In the genomic region with DNA sequence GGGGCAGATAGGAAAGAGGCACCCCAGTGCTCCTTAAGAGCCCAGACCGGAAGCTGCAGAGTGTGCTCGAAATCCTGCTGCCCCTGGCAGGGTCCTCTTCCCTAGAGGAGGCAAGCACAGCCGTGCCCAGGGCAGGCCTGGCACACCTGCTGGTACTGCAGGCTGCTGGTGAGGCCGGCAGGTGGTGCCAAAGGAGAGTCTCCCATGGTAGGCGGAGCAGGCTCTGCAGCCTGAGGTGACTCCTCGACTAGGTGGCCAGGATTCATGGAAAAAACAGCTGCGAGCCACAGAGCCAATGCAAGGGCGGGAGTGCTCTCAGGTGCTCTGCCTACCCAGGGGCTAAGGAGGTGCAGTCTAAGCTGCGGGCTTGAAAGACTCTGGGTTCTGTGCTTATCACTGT, we compare ENCODE assay signal across 9 mouse cellular contexts. TPM values are rescaled to one million over a fixed set of nuclear protein-coding genes. Genes with fewer than 3 reads are reported as not detected.
A peak's percentile ranks its signal among the peaks of the same experiment; 100 is the strongest.
DNase-seq lines count a peak whose midpoint lies in the region; ATAC-seq and TF ChIP-seq lines count a peak whose summit lies in the region.
"Had no signal": no experiment of that assay in that cellular context is flagged by ENCODE, and none has a peak within 500 bp of the region (broad histone marks: within the 10 kb centered on the region; RNA-seq: fewer than 3 reads in every experiment).

No protein-coding gene starts in this region.

- no peak overlapping the region for H3K27ac ChIP-seq in layer of hippocampus, adult 2 months
- no peak overlapping the region for H3K27ac ChIP-seq in lung, postnatal 0 days (ENCODE audit: low read length)
- H3K27ac ChIP-seq: limb, embryonic 12.5 days had no signal

- H3K27me3 ChIP-seq in Patski, result no peaks in the 10 kb centered on the region
- H3K27me3 ChIP-seq in lung, postnatal 0 days (replicated peaks; ENCODE audit: insufficient read depth, low read length), result no peaks in the 10 kb centered on the region
- H3K27me3 ChIP-seq: limb, embryonic 12.5 days had no signal

- ATAC-seq in Patski, result peak; percentile 57
- peak; percentile 77 for ATAC-seq in lung, postnatal 0 days

- no peak overlapping the region for H3K9ac ChIP-seq in lung, postnatal 0 days (replicated peaks; ENCODE audit: low read depth)
- H3K9ac ChIP-seq: limb, embryonic 12.5 days had no signal

- CTCF ChIA-PET in Patski (lab: Charles Lee), result no interaction called here

- DNase-seq in layer of hippocampus, adult 2 months (ENCODE audit: low spot score in 2 of 2), result peak in 1 of 2 experiments; percentile 33
- no peak for DNase-seq in layer of hippocampus, postnatal 25 days (ENCODE audit: extremely low spot score in 1 of 2, low spot score in 1 of 2)
- DNase-seq in Patski (ENCODE audit: low read depth, low spot score), result no peak
- DNase-seq in cerebellum, postnatal 10 days, result peak; percentile 78 to 79
- DNase-seq in kidney, adult 18-20 months, result peak; percentile 72
- peak; percentile 70 for DNase-seq in lung, postnatal 0 days (ENCODE audit: low spot score)
- peak; percentile 32 for DNase-seq in thymus, postnatal 0 days (ENCODE audit: low spot score)
- DNase-seq in c-Kit-positive CD71-positive TER-119-positive erythroid progenitor cells, embryonic 14.5 days (ENCODE audit: low spot score), result no peak

- H3K4me1 ChIP-seq in lung, postnatal 0 days (ENCODE audit: insufficient read depth, low read depth, low read length), result no peaks in the 10 kb centered on the region

- TF ChIP-seq CTCF in layer of hippocampus, adult 2 months (conservative IDR thresholded peaks at IDR 0.05), result peak; percentile 78
- no peak for TF ChIP-seq CTCF in Patski (IDR thresholded peaks at IDR 0.05)
- TF ChIP-seq CTCF in lung, postnatal 0 days (IDR thresholded peaks at IDR 0.05), result peak; percentile 80

- peaks cover 9% of the 10 kb centered on the region for H3K36me3 ChIP-seq in lung, postnatal 0 days (ENCODE audit: insufficient read depth, low read length)

- POLR2A ChIA-PET in Patski (lab: Charles Lee), result interaction anchor here (0.9 kb wide), 1 partner anchor 14 kb away, joined by 3 read pairs; no protein-coding TSS in a partner anchor

- H3K4me2 ChIP-seq in lung, postnatal 0 days (replicated peaks; ENCODE audit: low read depth, low read length), result no peak overlapping the region
- H3K4me2 ChIP-seq: limb, embryonic 12.5 days had no signal

- H3K4me3 ChIP-seq in layer of hippocampus, adult 2 months, result no peak overlapping the region
- no peak overlapping the region for H3K4me3 ChIP-seq in lung, postnatal 0 days (ENCODE audit: low read depth, low read length)
- H3K4me3 ChIP-seq: limb, embryonic 12.5 days had no signal

- TF ChIP-seq EP300 in lung, postnatal 0 days (IDR thresholded peaks at IDR 0.05), result no peak

- 37% methylated on average over 9 of the region's 9 CpGs for WGBS in lung, postnatal 0 days

- in situ Hi-C loops in Patski (cut with MboI; ENCODE audit: low pct_unique_long_range_greater_than_20kb), result no loop called here

- H3K9me3 ChIP-seq in lung, postnatal 0 days (ENCODE audit: low read length), result no peaks in the 10 kb centered on the region
- H3K9me3 ChIP-seq: limb, embryonic 12.5 days had no signal

RNA-seq across cellular contexts. Expression of a gene that starts 10.4 kb away (rescaled TPM):
- total RNA-seq in layer of hippocampus, adult 2 months (2021), result not detected
- total RNA-seq in layer of hippocampus, postnatal 25 days (2021), result not detected
- 1.3 TPM for polyA plus RNA-seq in Patski (2021)
- 3.0 and 3.3 TPM in 2 replicates for polyA plus RNA-seq in lung, postnatal 0 days (2015; fragmentation: Nextera tagmentation; extraction: Ambion mirVana)
- 1.6 and 1.7 TPM in 2 replicates for polyA plus RNA-seq in thymus, postnatal 0 days (2015; fragmentation: Nextera tagmentation; extraction: Ambion mirVana)

RNA-seq across cellular contexts. Expression of a gene that starts 10.6 kb away (rescaled TPM):
- 100 to 1,000 TPM; 155 to 167 TPM for total RNA-seq in layer of hippocampus, adult 2 months (2021)
- total RNA-seq in layer of hippocampus, postnatal 25 days (2021), result 100 to 1,000 TPM; 157 to 177 TPM
- polyA plus RNA-seq in Patski (2021), result 143 TPM
- polyA plus RNA-seq in lung, postnatal 0 days (2015; fragmentation: Nextera tagmentation; extraction: Ambion mirVana), result 164 and 173 TPM in 2 replicates
- 91.9 and 94.6 TPM in 2 replicates for polyA plus RNA-seq in thymus, postnatal 0 days (2015; fragmentation: Nextera tagmentation; extraction: Ambion mirVana)

RNA-seq across cellular contexts. Expression of a gene that starts 28.1 kb away (rescaled TPM):
- 10 to 100 TPM in 1 of 2 experiments, 1 to 10 TPM in 1; 8.0 to 10.1 TPM for total RNA-seq in layer of hippocampus, adult 2 months (2021)
- 1 to 10 TPM; 7.0 to 7.4 TPM for total RNA-seq in layer of hippocampus, postnatal 25 days (2021)
- 104 TPM for polyA plus RNA-seq in Patski (2021)
- polyA plus RNA-seq in lung, postnatal 0 days (2015; fragmentation: Nextera tagmentation; extraction: Ambion mirVana), result 44.6 and 50.3 TPM in 2 replicates
- 29.8 and 32.5 TPM in 2 replicates for polyA plus RNA-seq in thymus, postnatal 0 days (2015; fragmentation: Nextera tagmentation; extraction: Ambion mirVana)

RNA-seq across cellular contexts. Expression of a gene that starts 30.0 kb away (rescaled TPM):
- total RNA-seq in layer of hippocampus, adult 2 months (2021), result under 1 TPM in 1 of 2 experiments, not detected in 1; 0.90 TPM
- total RNA-seq in layer of hippocampus, postnatal 25 days (2021), result not detected
- polyA plus RNA-seq in Patski (2021), result 0.33 TPM
- polyA plus RNA-seq in lung, postnatal 0 days (2015; fragmentation: Nextera tagmentation; extraction: Ambion mirVana), result 1.00 and 1.1 TPM in 2 replicates
- polyA plus RNA-seq in thymus, postnatal 0 days (2015; fragmentation: Nextera tagmentation; extraction: Ambion mirVana), result 0.60 and 1.2 TPM in 2 replicates

RNA-seq across cellular contexts. Expression of a gene that starts 30.8 kb away (rescaled TPM):
- 10 to 100 TPM; 17.4 to 43.4 TPM for total RNA-seq in layer of hippocampus, adult 2 months (2021)
- total RNA-seq in layer of hippocampus, postnatal 25 days (2021), result 10 to 100 TPM; 20.5 to 27.7 TPM
- 17.5 TPM for polyA plus RNA-seq in Patski (2021)
- polyA plus RNA-seq in lung, postnatal 0 days (2015; fragmentation: Nextera tagmentation; extraction: Ambion mirVana), result 20.7 and 28.3 TPM in 2 replicates
- 51.8 and 100 TPM in 2 replicates for polyA plus RNA-seq in thymus, postnatal 0 days (2015; fragmentation: Nextera tagmentation; extraction: Ambion mirVana)

Comparison
In these comparisons a context has a peak if more than half of its experiments do, and no peak if none do; other contexts are left out.
1. DNase-seq: peak in cerebellum, postnatal 10 days (2 of 2), kidney, adult 18-20 months (single experiment), lung, postnatal 0 days (single experiment) and thymus, postnatal 0 days (single experiment); none in layer of hippocampus, postnatal 25 days (0 of 2), Patski (single experiment) and c-Kit-positive CD71-positive TER-119-positive erythroid progenitor cells, embryonic 14.5 days (single experiment).